Mouse (Mus musculus): ENCODE measurements at regions not wholly inside any gene's neighbourhood (a gene's known extent, or its start where the extent isn't known, plus 50 kb on each side); places are given as distances from the start of the nearest gene placed in this dataset.

DNA sequence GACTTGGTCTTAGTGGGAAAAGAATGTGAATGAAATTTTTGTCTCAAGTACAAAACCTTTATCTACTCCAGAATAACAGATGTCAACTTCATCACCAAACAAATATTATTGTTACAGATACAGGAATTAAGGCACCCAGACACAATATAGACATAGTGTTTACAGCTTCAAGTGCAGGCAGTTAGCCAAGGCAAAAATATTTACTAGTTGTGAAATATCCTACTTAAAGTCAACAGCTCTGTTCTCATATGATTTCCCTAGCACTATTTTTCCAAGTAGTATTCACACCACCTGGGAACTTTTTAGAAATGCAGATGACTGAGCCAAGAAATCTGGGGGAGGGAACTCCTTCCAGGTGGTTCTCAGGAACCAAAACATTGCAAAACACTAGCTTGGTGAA, 684.1 kb upstream of the Dppa4 start:
- Histone ChIP-seq H3K27ac (replicated peaks) (no peak overlapping the region), H3K36me3 (no peaks in the 10 kb centered on the region), H3K4me3 (no peak overlapping the region), H3K27me3 (no peaks in the 10 kb centered on the region), H3K4me2 (no peak overlapping the region), H3K4me1 (replicated peaks) (no peaks in the 10 kb centered on the region), H3K9me3 (no peaks in the 10 kb centered on the region), H3K9ac (no peak overlapping the region)
- ATAC-seq (ENCODE audit: low FRiP score, low read depth), result no peak
